Mouse (Mus musculus): ENCODE measurements at regions not wholly inside any gene's neighbourhood (a gene's known extent, or its start where the extent isn't known, plus 50 kb on each side); places are given as distances from the start of the nearest gene placed in this dataset.
"Not testable (repeated sequence)": the region's sequence is repeated elsewhere in the genome, so short reads cannot be mapped to it uniquely, and the experiment has no call there.

DNA sequence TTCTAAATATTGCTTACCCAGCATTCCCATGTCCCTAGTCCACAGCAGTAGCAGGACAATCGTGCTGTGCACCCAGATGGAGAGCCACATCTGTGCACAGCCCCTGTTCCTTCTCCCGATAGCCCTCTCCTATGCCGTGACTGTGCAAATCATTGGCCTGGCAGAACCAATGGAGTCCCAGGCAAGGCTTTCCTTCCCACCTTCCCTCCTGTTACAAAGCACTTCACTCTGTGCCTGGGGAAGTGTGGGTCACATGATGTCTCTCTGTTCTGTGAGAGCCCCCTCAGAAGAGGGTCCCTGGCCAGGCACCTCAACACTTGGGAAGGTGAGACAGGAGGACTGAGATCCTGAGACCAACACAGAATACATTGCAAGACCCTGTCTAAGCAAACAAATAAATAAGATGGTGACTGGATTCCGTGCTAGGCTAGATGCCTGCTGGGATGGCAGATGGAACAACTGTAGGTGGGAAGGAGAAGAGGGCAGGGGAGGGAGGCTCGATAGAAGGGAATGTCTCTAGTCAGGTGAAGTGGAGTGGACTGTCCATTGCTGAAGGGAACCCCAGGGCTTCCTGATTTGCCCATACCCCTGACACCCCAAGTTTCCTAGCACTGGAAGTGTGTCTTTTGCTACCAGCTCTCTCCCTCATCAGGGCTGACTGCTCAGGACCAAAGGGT lies 73.5 kb downstream of the Rassf10 start:
- no peak overlapping the region for H3K4me3 ChIP-seq (ENCODE audit: low read depth, low read length)
- H3K4me2 ChIP-seq (replicated peaks; ENCODE audit: low read depth, low read length): no peak overlapping the region
- no peak overlapping the region for H3K27ac ChIP-seq (ENCODE audit: low read length)
- no peak overlapping the region for H3K9ac ChIP-seq (replicated peaks; ENCODE audit: low read depth)
- H3K36me3 ChIP-seq (ENCODE audit: insufficient read depth, low read length): no peaks in the 10 kb centered on the region
- H3K9me3 ChIP-seq (ENCODE audit: low read length): no peaks in the 10 kb centered on the region
- TF ChIP-seq EP300 (IDR thresholded peaks at IDR 0.05) (no peak), CTCF (IDR thresholded peaks at IDR 0.05) (no peak)
- no peaks in the 10 kb centered on the region for H3K4me1 ChIP-seq (ENCODE audit: insufficient read depth, low read depth, low read length)
- no peaks in the 10 kb centered on the region for H3K27me3 ChIP-seq (replicated peaks; ENCODE audit: insufficient read depth, low read length)
- no peak for DNase-seq (ENCODE audit: low spot score)
- WGBS: 54% methylated on average over 5 of the region's 5 CpGs
- ATAC-seq: no peak

DNA sequence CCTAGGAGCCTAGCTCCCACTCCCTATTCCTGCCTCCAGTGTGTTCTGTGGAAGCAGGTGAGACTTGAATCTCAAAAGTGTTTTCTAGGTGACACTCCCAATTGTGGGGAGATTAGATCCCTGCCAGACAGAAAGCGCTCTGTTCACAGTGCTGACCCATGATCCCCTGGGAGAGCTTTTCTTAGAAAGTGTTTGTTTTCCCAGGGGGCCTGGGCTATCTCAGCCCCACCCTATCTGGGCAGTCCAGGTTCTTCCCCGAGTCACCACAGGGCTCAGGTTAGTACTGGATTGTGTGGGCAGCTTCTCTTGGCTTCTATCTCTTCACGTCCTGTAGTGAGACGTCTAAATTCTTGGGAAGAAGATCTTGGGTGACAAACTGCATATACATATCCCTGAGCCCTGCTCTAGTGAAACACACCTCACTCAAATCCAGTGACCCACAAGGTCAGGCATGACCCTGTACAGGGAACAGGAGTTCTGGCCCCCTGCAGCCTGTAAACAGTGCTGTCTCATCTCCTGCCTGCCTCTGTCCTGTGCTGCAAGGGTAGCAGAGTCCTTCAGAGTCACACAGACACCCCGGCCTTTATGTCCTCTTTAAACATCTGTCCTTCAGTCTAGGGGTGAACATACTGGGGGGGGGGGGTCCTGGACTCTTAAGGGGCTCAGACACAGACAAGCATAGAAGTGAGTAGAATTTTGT lies 76.4 kb downstream of the Rassf10 start:
- no peak overlapping the region for H3K9ac ChIP-seq (replicated peaks; ENCODE audit: low read depth)
- no peak overlapping the region for H3K4me3 ChIP-seq (ENCODE audit: low read depth, low read length)
- TF ChIP-seq EP300 (IDR thresholded peaks at IDR 0.05) (no peak), CTCF (IDR thresholded peaks at IDR 0.05) (no peak)
- H3K9me3 ChIP-seq (ENCODE audit: low read length): no peaks in the 10 kb centered on the region
- H3K4me2 ChIP-seq (replicated peaks; ENCODE audit: low read depth, low read length): no peak overlapping the region
- 28% methylated on average over 5 of the region's 5 CpGs for WGBS
- no peaks in the 10 kb centered on the region for H3K36me3 ChIP-seq (ENCODE audit: insufficient read depth, low read length)
- H3K4me1 ChIP-seq (ENCODE audit: insufficient read depth, low read depth, low read length): no peaks in the 10 kb centered on the region
- ATAC-seq (no peak), DNase-seq (ENCODE audit: low spot score) (no peak)
- H3K27me3 ChIP-seq (replicated peaks; ENCODE audit: insufficient read depth, low read length): no peaks in the 10 kb centered on the region
- H3K27ac ChIP-seq (ENCODE audit: low read length): no peak overlapping the region

DNA sequence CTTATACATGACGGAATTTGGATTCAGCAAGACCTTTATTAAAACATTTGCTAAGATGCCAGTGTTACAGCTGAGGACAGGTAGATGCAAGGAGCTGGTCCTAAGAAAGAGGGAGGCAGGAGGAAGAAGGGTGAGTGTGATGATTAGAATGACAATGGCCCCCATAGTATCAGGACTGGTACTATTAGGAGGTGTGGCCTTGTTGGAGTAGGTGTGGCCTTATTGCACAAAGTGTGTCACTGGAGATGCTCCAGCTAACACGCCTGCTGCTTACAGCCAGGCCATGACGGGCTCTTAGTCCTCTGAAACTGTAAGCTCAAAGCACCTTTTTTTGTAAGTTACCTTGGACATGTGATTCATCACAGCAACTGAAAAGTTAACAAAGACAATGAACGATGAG lies 82.0 kb downstream of the Rassf10 start:
- WGBS: 70% methylated on average over 4 of the region's 4 CpGs

DNA sequence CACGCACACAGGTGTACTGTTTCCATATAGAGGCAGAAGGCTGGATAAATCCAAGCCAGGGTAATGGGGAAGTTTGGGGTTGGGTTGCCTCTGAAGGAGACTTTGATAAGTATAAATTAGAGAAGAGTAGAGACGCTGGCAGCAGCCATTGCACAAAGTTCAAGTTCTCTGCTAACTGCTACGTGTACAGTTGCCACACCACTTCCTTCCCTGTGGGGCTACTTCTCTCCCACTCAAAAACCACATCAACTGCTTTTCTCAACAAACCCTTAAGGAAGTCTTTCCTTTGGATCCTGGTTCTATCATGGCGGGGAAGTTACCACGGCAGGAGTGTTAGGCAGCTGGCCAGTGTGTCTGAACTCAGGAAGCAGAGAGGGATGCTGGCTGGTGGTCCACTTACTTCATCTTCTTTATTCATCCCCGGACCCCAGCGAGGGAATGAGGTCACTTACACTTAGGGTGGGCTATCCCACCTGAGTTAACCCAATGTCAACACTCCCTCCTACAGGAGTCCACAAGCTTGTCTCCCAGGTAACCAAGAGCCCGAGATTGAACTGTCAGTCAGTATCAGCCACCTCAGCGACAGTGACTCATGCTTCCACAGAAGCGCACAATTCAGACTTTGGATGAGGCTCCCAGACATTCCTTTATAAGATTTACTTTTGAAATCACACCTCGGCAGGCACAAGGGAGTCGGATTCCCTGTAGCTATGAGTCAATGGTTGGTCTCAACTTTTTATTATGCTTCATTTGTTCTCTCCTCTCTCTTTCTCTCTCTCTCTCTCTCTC lies 84.3 kb downstream of the Rassf10 start:
- no peak overlapping the region for H3K27ac ChIP-seq (ENCODE audit: low read length)

More for the DNA sequence above, 82.0 kb downstream of the Rassf10 start:
- TF ChIP-seq CTCF (IDR thresholded peaks at IDR 0.05) (no peak), EP300 (IDR thresholded peaks at IDR 0.05) (no peak)
- Histone ChIP-seq H3K27me3 (replicated peaks; ENCODE audit: insufficient read depth, low read length) (no peaks in the 10 kb centered on the region), H3K9me3 (ENCODE audit: low read length) (no peaks in the 10 kb centered on the region), H3K4me1 (ENCODE audit: insufficient read depth, low read depth, low read length) (0 out of 2 replicates have a peak, but pooled peaks cover 12% of the 10 kb centered on the region), H3K36me3 (ENCODE audit: insufficient read depth, low read length) (no peaks in the 10 kb centered on the region), H3K4me2 (replicated peaks; ENCODE audit: low read depth, low read length) (no peak overlapping the region), H3K27ac (ENCODE audit: low read length) (no peak overlapping the region), H3K9ac (replicated peaks; ENCODE audit: low read depth) (no peak overlapping the region), H3K4me3 (ENCODE audit: low read depth, low read length) (no peak overlapping the region)
- ATAC-seq (no peak), DNase-seq (ENCODE audit: low spot score) (no peak)

DNA sequence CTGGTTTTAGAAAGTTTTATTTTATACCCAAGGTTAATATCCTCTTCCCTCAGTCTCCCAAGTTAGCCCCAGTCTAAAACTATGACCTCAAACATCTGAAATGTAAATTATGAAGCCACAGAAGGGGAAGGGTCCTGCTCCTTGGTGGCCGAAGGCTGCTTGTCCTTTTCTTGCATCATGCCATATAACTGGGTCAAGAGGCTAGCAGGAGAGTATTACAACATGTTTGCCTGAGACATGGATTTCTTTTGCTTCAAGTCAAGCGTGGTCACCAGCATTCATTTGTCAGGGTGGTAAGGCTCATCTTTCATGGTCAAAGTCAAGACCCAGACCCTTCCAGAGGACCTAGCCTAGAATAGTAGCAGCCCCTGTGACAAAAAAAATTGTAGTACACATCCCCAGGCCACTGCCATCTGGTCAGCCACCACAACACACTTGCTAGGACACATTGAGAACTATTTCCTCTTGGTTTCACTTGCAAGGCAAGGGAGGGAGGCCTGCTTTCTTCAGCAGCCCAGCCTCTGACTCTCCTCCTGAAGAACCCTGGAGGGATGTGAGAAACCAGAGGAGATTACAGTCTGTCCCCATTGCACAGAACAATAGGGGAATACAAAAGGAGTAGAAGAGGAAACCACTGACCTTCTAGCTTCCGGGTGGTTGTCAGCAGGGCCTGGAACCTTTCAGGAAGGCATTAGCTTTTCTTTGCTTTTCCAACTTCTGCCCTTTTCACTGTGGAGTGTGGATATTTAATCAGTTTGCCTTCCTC lies 85.3 kb downstream of the Rassf10 start:
- H3K36me3 ChIP-seq (ENCODE audit: insufficient read depth, low read length): no peaks in the 10 kb centered on the region
- 53% methylated on average over 3 of the region's 3 CpGs for WGBS
- H3K27me3 ChIP-seq (replicated peaks; ENCODE audit: insufficient read depth, low read length): no peaks in the 10 kb centered on the region
- H3K4me2 ChIP-seq (replicated peaks; ENCODE audit: low read depth, low read length): no peak overlapping the region
- 0 out of 2 replicates have a peak, but pooled peaks cover 12% of the 10 kb centered on the region for H3K4me1 ChIP-seq (ENCODE audit: insufficient read depth, low read depth, low read length)
- ATAC-seq (peak; percentile 27; the same call in 1 of the 2 replicates), DNase-seq (ENCODE audit: low spot score) (peak; percentile 50)
- H3K9ac ChIP-seq (replicated peaks; ENCODE audit: low read depth): no peak overlapping the region
- TF ChIP-seq CTCF (IDR thresholded peaks at IDR 0.05) (no peak), EP300 (IDR thresholded peaks at IDR 0.05) (no peak)
- H3K4me3 ChIP-seq (ENCODE audit: low read depth, low read length): no peak overlapping the region
- no peaks in the 10 kb centered on the region for H3K9me3 ChIP-seq (ENCODE audit: low read length)
- peak overlapping the region; percentile 43 for H3K27ac ChIP-seq (ENCODE audit: low read length)

More for the DNA sequence above, 84.3 kb downstream of the Rassf10 start:
- 0 out of 2 replicates have a peak, but pooled peaks have one; percentile 37 for TF ChIP-seq EP300 (IDR thresholded peaks at IDR 0.05)
- no peak for TF ChIP-seq CTCF (IDR thresholded peaks at IDR 0.05)
- ATAC-seq (peak; percentile 80), DNase-seq (ENCODE audit: low spot score) (peak; percentile 83)
- Histone ChIP-seq H3K4me3 (ENCODE audit: low read depth, low read length) (no peak overlapping the region), H3K36me3 (ENCODE audit: insufficient read depth, low read length) (no peaks in the 10 kb centered on the region), H3K9me3 (ENCODE audit: low read length) (no peaks in the 10 kb centered on the region), H3K27me3 (replicated peaks; ENCODE audit: insufficient read depth, low read length) (no peaks in the 10 kb centered on the region), H3K4me2 (replicated peaks; ENCODE audit: low read depth, low read length) (no peak overlapping the region), H3K9ac (replicated peaks; ENCODE audit: low read depth) (no peak overlapping the region), H3K4me1 (ENCODE audit: insufficient read depth, low read depth, low read length) (0 out of 2 replicates have a peak, but pooled peaks cover 12% of the 10 kb centered on the region)
- WGBS: 51% methylated on average over 12 of the region's 12 CpGs

DNA sequence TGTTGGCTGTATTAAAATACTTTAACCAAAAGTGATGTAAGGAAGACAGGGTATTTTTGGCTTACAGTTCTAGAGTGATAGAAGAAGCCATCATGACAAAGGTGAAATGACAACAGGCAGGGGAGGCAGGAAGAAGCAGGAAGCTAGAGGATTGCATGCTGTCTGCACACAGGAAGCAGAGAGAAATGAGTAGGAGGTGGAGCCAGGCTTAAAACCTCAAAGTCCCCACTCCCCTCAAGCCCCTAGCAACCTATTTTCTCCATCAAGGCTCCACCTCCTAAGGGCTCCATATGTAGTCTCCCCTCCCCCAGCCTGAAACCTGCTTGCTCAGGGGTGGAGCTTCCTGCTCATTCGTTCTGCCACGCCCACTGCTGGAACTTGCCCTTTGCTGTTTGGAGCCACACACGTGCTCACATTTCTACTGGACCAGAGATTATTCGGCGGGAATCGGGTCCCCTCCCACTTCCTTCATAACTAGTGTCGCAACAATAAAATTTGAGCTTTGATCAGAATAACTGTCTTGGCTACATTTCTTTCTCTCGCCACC lies 91.9 kb downstream of the Rassf10 start:
- H3K36me3 ChIP-seq (ENCODE audit: insufficient read depth, low read length); DNase-seq (ENCODE audit: low spot score); H3K4me3 ChIP-seq (ENCODE audit: low read depth, low read length); ATAC-seq; H3K9me3 ChIP-seq (ENCODE audit: low read length); H3K4me2 ChIP-seq (replicated peaks; ENCODE audit: low read depth, low read length); H3K27me3 ChIP-seq (replicated peaks; ENCODE audit: insufficient read depth, low read length); H3K9ac ChIP-seq (replicated peaks; ENCODE audit: low read depth); H3K4me1 ChIP-seq (ENCODE audit: insufficient read depth, low read depth, low read length); H3K27ac ChIP-seq (ENCODE audit: low read length): not testable (repeated sequence)
- 48% methylated on average over 7 of the region's 8 CpGs for WGBS

All from lung, postnatal 0 days (tissue).